ENCODE assay signal across 7 mouse cellular contexts in genomic region chr10:42715366-42716035, GRCm38 (mm10). TPM values are rescaled to one million over a fixed set of nuclear protein-coding genes. Genes with fewer than 3 reads are reported as not detected.
A peak's percentile ranks its signal among the peaks of the same experiment; 100 is the strongest.
DNase-seq lines count a peak whose midpoint lies in the region; ATAC-seq and TF ChIP-seq lines count a peak whose summit lies in the region.

No protein-coding gene starts in this region.

- H3K27me3 ChIP-seq in intestine, embryonic 15.5 days (replicated peaks), result no peaks in the 10 kb centered on the region
- H3K27me3 ChIP-seq in liver, postnatal 0 days (ENCODE audit: insufficient read depth, low read length), result no peaks in the 10 kb centered on the region

- no peak overlapping the region; the same call in 1 of the 2 replicates for H3K9ac ChIP-seq in intestine, embryonic 15.5 days
- H3K9ac ChIP-seq in liver, postnatal 0 days (replicated peaks), result 0 out of 2 replicates have a peak overlapping the region, but pooled peaks have one; percentile 21

- TF ChIP-seq EP300 in liver, postnatal 0 days (IDR thresholded peaks at IDR 0.05; ENCODE audit: low read depth), result no peak

- no peaks in the 10 kb centered on the region for H3K9me3 ChIP-seq in intestine, embryonic 15.5 days
- H3K9me3 ChIP-seq in liver, postnatal 0 days (ENCODE audit: low read length), result no peaks in the 10 kb centered on the region

- peak; percentile 91 for ATAC-seq in intestine, embryonic 15.5 days
- ATAC-seq in liver, postnatal 0 days, result peak; percentile 52; the same call in 1 of the 2 replicates

- H3K4me3 ChIP-seq in intestine, embryonic 15.5 days (replicated peaks), result peak overlapping the region; percentile 13
- 0 out of 2 replicates have a peak overlapping the region, but pooled peaks have one; percentile 5 for H3K4me3 ChIP-seq in liver, postnatal 0 days (ENCODE audit: low read depth, low read length)

- H3K4me2 ChIP-seq in intestine, embryonic 15.5 days (replicated peaks), result peak overlapping the region; percentile 56
- H3K4me2 ChIP-seq in liver, postnatal 0 days (ENCODE audit: low read depth, low read length), result peak overlapping the region; percentile 62

- peak; percentile 41 for DNase-seq in MN1 (ENCODE audit: low spot score)
- peak; percentile 74 for DNase-seq in embryo, embryonic 10 days (ENCODE audit: low spot score)
- no peak for DNase-seq in liver, postnatal 0 days
- no peak for DNase-seq in thymus, postnatal 10 days (ENCODE audit: low spot score in 2 of 2)
- no peak for DNase-seq in frontal cortex, postnatal 14 days (ENCODE audit: low spot score in 2 of 2)
- no peak for DNase-seq in left cerebral cortex, postnatal 4 days

- no peaks in the 10 kb centered on the region for H3K36me3 ChIP-seq in intestine, embryonic 15.5 days
- H3K36me3 ChIP-seq in liver, postnatal 0 days (replicated peaks; ENCODE audit: insufficient read depth, low read length), result no peaks in the 10 kb centered on the region

- 0 out of 2 replicates have a peak, but pooled peaks cover 10% of the 10 kb centered on the region for H3K4me1 ChIP-seq in intestine, embryonic 15.5 days (replicated peaks)
- H3K4me1 ChIP-seq in liver, postnatal 0 days (ENCODE audit: insufficient read depth), result no peaks in the 10 kb centered on the region

- no peak for TF ChIP-seq CTCF in liver, postnatal 0 days (IDR thresholded peaks at IDR 0.05; ENCODE audit: low read depth)

- H3K27ac ChIP-seq in intestine, embryonic 15.5 days, result peak overlapping the region; percentile 70
- H3K27ac ChIP-seq in liver, postnatal 0 days (ENCODE audit: low read depth), result peak overlapping the region; percentile 71

- 21% methylated on average over 19 of the region's 19 CpGs for WGBS in intestine, embryonic 15.5 days
- WGBS in liver, postnatal 0 days (ENCODE audit: insufficient replicate concordance), result 26% methylated on average over 19 of the region's 19 CpGs

- intact Hi-C loops in left cerebral cortex, postnatal 4 days (cut with DNase I), result no loop called here

RNA-seq across cellular contexts. Expression of gene Sec63, which starts 45.8 kb away (rescaled TPM):
- 25.0 and 25.5 TPM in 2 replicates for polyA plus RNA-seq in intestine, embryonic 15.5 days (2015; fragmentation: Nextera tagmentation; extraction: Ambion mirVana)
- polyA plus RNA-seq in liver, postnatal 0 days (2015; fragmentation: Nextera tagmentation; extraction: Ambion mirVana), result 13.4 and 14.0 TPM in 2 replicates
- total RNA-seq in left cerebral cortex, postnatal 4 days (2021), result 10 to 100 TPM; 42.9 to 50.5 TPM

Comparison
In these comparisons a context has a peak if more than half of its experiments do, and no peak if none do; other contexts are left out.
1. DNase-seq: peak in MN1 (single experiment) and embryo, embryonic 10 days (single experiment); none in liver, postnatal 0 days (single experiment), thymus, postnatal 10 days (0 of 2), frontal cortex, postnatal 14 days (0 of 2) and left cerebral cortex, postnatal 4 days (single experiment).